Mouse (Mus musculus) lung, postnatal 25 days (tissue): Measurements from ENCODE around the gene Lhfpl4.

Experiments
- DNase-seq: peaks from one replicate; pipeline ENCODE4 v3.0.0; 2022; ENCODE audit warnings: low spot score

The Lhfpl4 gene

GRCm38 (mm10) chr6:113194841-113195595 is at the start of gene Lhfpl4:
Gene Lhfpl4, minus strand, starts transcription at chr6:113195384.
- DNase-seq: no peak

- no peak for DNase-seq
These were observed 47.6 kb upstream of the Lhfpl4 start for GRCm38 (mm10) chr6:113242753-113243152.

GRCm38 (mm10) chr6:113238442-113238841 is 43.3 kb upstream of the Lhfpl4 start:
- DNase-seq: peak; percentile 12

- DNase-seq: peak; percentile 99
These were observed 42.5 kb upstream of the Lhfpl4 start, which contains the start of gene Mtmr14 for GRCm38 (mm10) chr6:113237542-113238270. Gene Mtmr14, plus strand, starts transcription at chr6:113237843.

- no peak for DNase-seq
These were observed 40.0 kb upstream of the Lhfpl4 start for GRCm38 (mm10) chr6:113235141-113235540.

- no peak for DNase-seq
These were observed 31.5 kb upstream of the Lhfpl4 start for GRCm38 (mm10) chr6:113226705-113227104.

GRCm38 (mm10) chr6:113225798-113226197 is 30.6 kb upstream of the Lhfpl4 start:
- peak; percentile 21 for DNase-seq

GRCm38 (mm10) chr6:113216280-113216679 is 21.1 kb upstream of the Lhfpl4 start:
- DNase-seq: no peak

GRCm38 (mm10) chr6:113195596-113195992 is 410 bp upstream of the Lhfpl4 start:
- no peak for DNase-seq

- DNase-seq: no peak
These were observed 705 bp downstream of the Lhfpl4 start for GRCm38 (mm10) chr6:113194517-113194840.

- DNase-seq: no peak
These were observed 1.3 kb downstream of the Lhfpl4 start for GRCm38 (mm10) chr6:113193765-113194460.

- no peak for DNase-seq
These were observed 10.2 kb downstream of the Lhfpl4 start for GRCm38 (mm10) chr6:113184866-113185525.

GRCm38 (mm10) chr6:113184163-113184562 is 11.0 kb downstream of the Lhfpl4 start:
- DNase-seq: no peak

- DNase-seq: no peak
These were observed 15.9 kb downstream of the Lhfpl4 start for GRCm38 (mm10) chr6:113179195-113179733.

GRCm38 (mm10) chr6:113178286-113179194 is 16.6 kb downstream of the Lhfpl4 start:
- no peak for DNase-seq

- no peak for DNase-seq
These were observed 18.6 kb downstream of the Lhfpl4 start for GRCm38 (mm10) chr6:113176613-113177012.

GRCm38 (mm10) chr6:113175469-113175868 is 19.7 kb downstream of the Lhfpl4 start:
- DNase-seq: no peak

- peak; percentile 51 for DNase-seq
These were observed 22.6 kb downstream of the Lhfpl4 start for GRCm38 (mm10) chr6:113172568-113172967.

GRCm38 (mm10) chr6:113172011-113172410 is 23.2 kb downstream of the Lhfpl4 start:
- DNase-seq: no peak

- DNase-seq: no peak
These were observed 24.5 kb downstream of the Lhfpl4 start for GRCm38 (mm10) chr6:113170651-113171050.

- no peak for DNase-seq
These were observed 25.3 kb downstream of the Lhfpl4 start for GRCm38 (mm10) chr6:113169852-113170251.
